Mouse (Mus musculus): Measurements from ENCODE around the gene Tmem150a. TPM values are rescaled to one million over a fixed set of nuclear protein-coding genes. Genes with fewer than 3 reads are reported as not detected.

Tmem150a gene
- polyA plus RNA-seq, 1 experiment from 2014 or later: 15.6 TPM

- Histone ChIP-seq H3K36me3 (peaks cover 8% of the 10 kb centered on the region), H3K27ac (replicated peaks) (no peak overlapping the region), H3K4me1 (peaks cover 37% of the 10 kb centered on the region), H3K9ac (replicated peaks) (peak overlapping the region; percentile 76), H3K9me3 (no peaks in the 10 kb centered on the region), H3K27me3 (no peaks in the 10 kb centered on the region), H3K4me2 (replicated peaks) (peak overlapping the region; percentile 97), H3K4me3 (peak overlapping the region; percentile 66)
- ATAC-seq (replicated peaks): no peak; the same call in 1 of the 2 replicates
- WGBS: 48% methylated on average over 6 of the region's 8 CpGs
These were observed 820 bp downstream of the Tmem150a start for GRCm38 (mm10) chr6:72356001-72356532.

GRCm38 (mm10) chr6:72357164-72358079 lies 2.2 kb downstream of the Tmem150a start:
- H3K27me3 ChIP-seq: no peaks in the 10 kb centered on the region
- no peak overlapping the region for H3K9ac ChIP-seq (replicated peaks)
- 75% methylated on average over 5 of the region's 5 CpGs for WGBS
- no peak overlapping the region for H3K4me2 ChIP-seq (replicated peaks)
- H3K27ac ChIP-seq (replicated peaks): peak overlapping the region; percentile 45
- ATAC-seq (replicated peaks): no peak
- no peaks in the 10 kb centered on the region for H3K9me3 ChIP-seq
- H3K4me1 ChIP-seq: peaks cover 43% of the 10 kb centered on the region
- no peak overlapping the region for H3K4me3 ChIP-seq
- H3K36me3 ChIP-seq: peaks cover 7% of the 10 kb centered on the region; the same call in 1 of the 2 replicates

- Histone ChIP-seq H3K27me3 (no peaks in the 10 kb centered on the region), H3K36me3 (peaks cover 7% of the 10 kb centered on the region; the same call in 1 of the 2 replicates), H3K4me3 (no peak overlapping the region), H3K27ac (replicated peaks) (no peak overlapping the region), H3K4me2 (replicated peaks) (no peak overlapping the region), H3K9ac (replicated peaks) (no peak overlapping the region), H3K9me3 (no peaks in the 10 kb centered on the region), H3K4me1 (peaks cover 50% of the 10 kb centered on the region)
- 96% methylated on average over 10 of the region's 10 CpGs for WGBS
- ATAC-seq (replicated peaks): no peak
These were observed 3.0 kb downstream of the Tmem150a start for GRCm38 (mm10) chr6:72358086-72358764.

- 76% methylated on average over 2 of the region's 2 CpGs for WGBS
- H3K4me3 ChIP-seq: no peak overlapping the region
- no peaks in the 10 kb centered on the region for H3K27me3 ChIP-seq
- no peak overlapping the region for H3K4me2 ChIP-seq (replicated peaks)
- peaks cover 7% of the 10 kb centered on the region; the same call in 1 of the 2 replicates for H3K36me3 ChIP-seq
- no peak overlapping the region for H3K27ac ChIP-seq (replicated peaks)
- H3K9me3 ChIP-seq: no peaks in the 10 kb centered on the region
- peaks cover 50% of the 10 kb centered on the region for H3K4me1 ChIP-seq
- no peak overlapping the region for H3K9ac ChIP-seq (replicated peaks)
- no peak for ATAC-seq (replicated peaks)
These were observed 4.1 kb downstream of the Tmem150a start for GRCm38 (mm10) chr6:72359343-72359742.

- Histone ChIP-seq H3K9ac (replicated peaks) (no peak overlapping the region), H3K4me3 (no peak overlapping the region), H3K9me3 (no peaks in the 10 kb centered on the region), H3K27me3 (no peaks in the 10 kb centered on the region), H3K4me1 (peaks cover 44% of the 10 kb centered on the region), H3K4me2 (replicated peaks) (no peak overlapping the region), H3K27ac (replicated peaks) (no peak overlapping the region), H3K36me3 (peaks cover 7% of the 10 kb centered on the region; the same call in 1 of the 2 replicates)
- no peak for ATAC-seq (replicated peaks)
- WGBS: 80% methylated on average over 11 of the region's 11 CpGs
These were observed 4.8 kb downstream of the Tmem150a start for GRCm38 (mm10) chr6:72359891-72360598.

GRCm38 (mm10) chr6:72360599-72360935 lies 5.3 kb downstream of the Tmem150a start:
- H3K4me1 ChIP-seq: peaks cover 42% of the 10 kb centered on the region
- 74% methylated on average over 7 of the region's 7 CpGs for WGBS
- no peak for ATAC-seq (replicated peaks)
- H3K9ac ChIP-seq (replicated peaks): no peak overlapping the region
- no peak overlapping the region for H3K4me3 ChIP-seq
- no peaks in the 10 kb centered on the region for H3K9me3 ChIP-seq
- no peak overlapping the region for H3K27ac ChIP-seq (replicated peaks)
- no peak overlapping the region for H3K4me2 ChIP-seq (replicated peaks)
- peaks cover 7% of the 10 kb centered on the region; the same call in 1 of the 2 replicates for H3K36me3 ChIP-seq
- no peaks in the 10 kb centered on the region for H3K27me3 ChIP-seq

- Histone ChIP-seq H3K4me2 (replicated peaks) (peak overlapping the region; percentile 68), H3K36me3 (peaks cover 7% of the 10 kb centered on the region; the same call in 1 of the 2 replicates), H3K9me3 (no peaks in the 10 kb centered on the region), H3K9ac (replicated peaks) (peak overlapping the region; percentile 68; the same call in 1 of the 2 replicates), H3K4me1 (peaks cover 37% of the 10 kb centered on the region), H3K4me3 (peak overlapping the region; percentile 60), H3K27me3 (no peaks in the 10 kb centered on the region), H3K27ac (replicated peaks) (no peak overlapping the region)
- no peak for ATAC-seq (replicated peaks)
- WGBS: 78% methylated on average over 5 of the region's 5 CpGs
These were observed 5.9 kb downstream of the Tmem150a start for GRCm38 (mm10) chr6:72361121-72361551.

- Histone ChIP-seq H3K27ac (replicated peaks) (peak overlapping the region; percentile 81), H3K27me3 (no peaks in the 10 kb centered on the region), H3K9ac (replicated peaks) (peak overlapping the region; percentile 68), H3K4me1 (peaks cover 26% of the 10 kb centered on the region), H3K4me2 (replicated peaks) (peak overlapping the region; percentile 68), H3K9me3 (no peaks in the 10 kb centered on the region), H3K36me3 (peaks cover 7% of the 10 kb centered on the region; the same call in 1 of the 2 replicates), H3K4me3 (peak overlapping the region; percentile 60)
- under 1% methylated on average over 42 of the region's 42 CpGs for WGBS
- peak; percentile 99 for ATAC-seq (replicated peaks)
These were observed 7.1 kb downstream of the Tmem150a start for GRCm38 (mm10) chr6:72362132-72363028.

- peaks cover 7% of the 10 kb centered on the region; the same call in 1 of the 2 replicates for H3K36me3 ChIP-seq
- H3K4me2 ChIP-seq (replicated peaks): no peak overlapping the region
- H3K27ac ChIP-seq (replicated peaks): no peak overlapping the region
- H3K27me3 ChIP-seq: no peaks in the 10 kb centered on the region
- H3K4me3 ChIP-seq: no peak overlapping the region
- WGBS: 42% methylated on average over 7 of the region's 7 CpGs
- H3K9me3 ChIP-seq: no peaks in the 10 kb centered on the region
- peaks cover 24% of the 10 kb centered on the region for H3K4me1 ChIP-seq
- H3K9ac ChIP-seq (replicated peaks): no peak overlapping the region
- no peak for ATAC-seq (replicated peaks)
These were observed 8.8 kb downstream of the Tmem150a start for GRCm38 (mm10) chr6:72364009-72364408.

- Histone ChIP-seq H3K9me3 (no peaks in the 10 kb centered on the region), H3K36me3 (0 out of 2 replicates have a peak, but pooled peaks cover 6% of the 10 kb centered on the region), H3K27me3 (no peaks in the 10 kb centered on the region), H3K27ac (replicated peaks) (no peak overlapping the region), H3K4me3 (no peak overlapping the region), H3K4me1 (peaks cover 24% of the 10 kb centered on the region), H3K9ac (replicated peaks) (no peak overlapping the region), H3K4me2 (replicated peaks) (no peak overlapping the region)
- ATAC-seq (replicated peaks): no peak
- 73% methylated on average over 6 of the region's 6 CpGs for WGBS
These were observed 9.7 kb downstream of the Tmem150a start for GRCm38 (mm10) chr6:72364985-72365384.

GRCm38 (mm10) chr6:72366304-72366703 lies 11.1 kb downstream of the Tmem150a start:
- Histone ChIP-seq H3K4me2 (replicated peaks) (no peak overlapping the region), H3K4me3 (no peak overlapping the region), H3K27ac (replicated peaks) (no peak overlapping the region), H3K9me3 (no peaks in the 10 kb centered on the region), H3K4me1 (peaks cover 13% of the 10 kb centered on the region), H3K27me3 (no peaks in the 10 kb centered on the region), H3K9ac (replicated peaks) (no peak overlapping the region), H3K36me3 (no peaks in the 10 kb centered on the region)
- ATAC-seq (replicated peaks): no peak
- WGBS: 71% methylated on average over 3 of the region's 3 CpGs
